Mouse (Mus musculus) left cerebral cortex, postnatal 14 days (tissue): ENCODE measurements around the gene Cog3. TPM values are rescaled to one million over a fixed set of nuclear protein-coding genes. Genes with fewer than 3 reads are reported as not detected.

Experiments used
- DNase-seq, 2 experiments: peaks; one replicate each; pipeline ENCODE4 v3.0.0; 2021 to 2022; ENCODE audit warnings: low spot score in 2 of 2, mixed read lengths in 1 of 2
- intact Hi-C: fragments of 180-260 bp; cut with DNase I; formaldehyde crosslinking; loops from one replicate; pipeline ENCODE4 v1.15.1; 2025
- total RNA-seq, 2 experiments: library from RNA; stranded (reverse); gene quantifications; 2 replicates each; pipeline ENCODE4 v1.2.3; 2021

The Cog3 gene
- total RNA-seq, 2 experiments from 2014 or later = 22.8 to 23.2 TPM

- intact Hi-C loops = no loop called here
- DNase-seq = peak; percentile 82 to 84
These were observed 13.4 kb upstream of the Cog3 start for GRCm38 (mm10) chr14:75767492-75768274.

GRCm38 (mm10) chr14:75761028-75761805, 6.9 kb upstream of the Cog3 start:
- DNase-seq = peak; percentile 69 to 71
- intact Hi-C loops = no loop called here

- no peak for DNase-seq
- intact Hi-C loops = no loop called here
These were observed 4.1 kb upstream of the Cog3 start for GRCm38 (mm10) chr14:75758401-75758800.

GRCm38 (mm10) chr14:75757821-75758220, 3.5 kb upstream of the Cog3 start:
- intact Hi-C loops = no loop called here
- DNase-seq = no peak

- intact Hi-C loops = no loop called here
- DNase-seq = no peak
These were observed 2.7 kb upstream of the Cog3 start for GRCm38 (mm10) chr14:75756971-75757370.

GRCm38 (mm10) chr14:75753206-75753605, 1.1 kb downstream of the Cog3 start:
- DNase-seq = no peak
- intact Hi-C loops = no loop called here

- no peak for DNase-seq
- intact Hi-C loops = no loop called here
These were observed 3.3 kb downstream of the Cog3 start for GRCm38 (mm10) chr14:75751040-75751439.

- intact Hi-C loops = no loop called here
- DNase-seq = no peak
These were observed 5.2 kb downstream of the Cog3 start for GRCm38 (mm10) chr14:75749123-75749522.

- intact Hi-C loops = no loop called here
- DNase-seq = no peak
These were observed 6.4 kb downstream of the Cog3 start for GRCm38 (mm10) chr14:75747960-75748359.

- DNase-seq = no peak
- intact Hi-C loops = no loop called here
These were observed 12.4 kb downstream of the Cog3 start for GRCm38 (mm10) chr14:75741904-75742303.

GRCm38 (mm10) chr14:75735597-75735996, 18.7 kb downstream of the Cog3 start:
- no peak for DNase-seq

GRCm38 (mm10) chr14:75732631-75733030, 21.7 kb downstream of the Cog3 start:
- no peak for DNase-seq
- intact Hi-C loops = no loop called here

More at GRCm38 (mm10) chr14:75735597-75735996, 18.7 kb downstream of the Cog3 start:
- intact Hi-C loops = no loop called here

- no peak for DNase-seq
- intact Hi-C loops = no loop called here
These were observed 23.0 kb downstream of the Cog3 start for GRCm38 (mm10) chr14:75731361-75731760.

- intact Hi-C loops = loop anchor here (10.0 kb wide), 1 partner anchor 403 kb away; no protein-coding TSS in a partner anchor
- DNase-seq = no peak
These were observed 26.2 kb downstream of the Cog3 start for GRCm38 (mm10) chr14:75728111-75728510.

- intact Hi-C loops = loop anchor here (10.0 kb wide), 1 partner anchor 402 kb away; no protein-coding TSS in a partner anchor
- peak in 1 of 2 experiments; percentile 12 for DNase-seq
These were observed 27.3 kb downstream of the Cog3 start for GRCm38 (mm10) chr14:75727046-75727445.

GRCm38 (mm10) chr14:75722816-75723215, 31.5 kb downstream of the Cog3 start:
- no peak for DNase-seq
- intact Hi-C loops = loop anchor here (5.0 to 10.0 kb wide), 3 partner anchors 81 to 526 kb away; partner anchors contain the start of gene Erich6b

- peak; percentile 71 to 78 for DNase-seq
- intact Hi-C loops = loop anchor here (5.0 to 10.0 kb wide), 3 partner anchors 80 to 525 kb away; partner anchors contain the start of gene Erich6b
These were observed 32.2 kb downstream of the Cog3 start for GRCm38 (mm10) chr14:75721977-75722563.

GRCm38 (mm10) chr14:75720121-75720520, 34.2 kb downstream of the Cog3 start:
- DNase-seq = no peak
- intact Hi-C loops = loop anchor here (5.0 to 10.0 kb wide), 3 partner anchors 78 to 523 kb away; partner anchors contain the start of gene Erich6b

- intact Hi-C loops = loop anchor here (10.0 kb wide), 1 partner anchor 262 kb away; the partner anchor contains the start of gene Siah3
- DNase-seq = no peak
These were observed 37.9 kb downstream of the Cog3 start for GRCm38 (mm10) chr14:75716410-75716809.

GRCm38 (mm10) chr14:75713661-75714060, 40.7 kb downstream of the Cog3 start:
- DNase-seq = peak; percentile 27 to 32
- intact Hi-C loops = loop anchor here (10.0 kb wide), 1 partner anchor 259 kb away; the partner anchor contains the start of gene Siah3
